Mouse (Mus musculus) left cerebral cortex, postnatal 36 days (tissue): ENCODE measurements around the gene Irak1. TPM values are rescaled to one million over a fixed set of nuclear protein-coding genes. Genes with fewer than 3 reads are reported as not detected.
A peak's percentile ranks its signal among the peaks of the same experiment; 100 is the strongest.

Experiments used
- DNase-seq, 2 experiments: peaks; one replicate each; pipeline ENCODE4 v3.0.0; 2021 to 2022; ENCODE audit warnings: low spot score in 2 of 2, mixed read lengths in 1 of 2
- intact Hi-C: fragments of 180-260 bp; cut with DNase I; formaldehyde crosslinking; loops from one replicate; pipeline ENCODE4 v1.15.1; 2025
- total RNA-seq, 2 experiments: library from RNA; stranded (reverse); gene quantifications; 2 replicates each; pipeline ENCODE4 v1.2.3; 2021

The Irak1 gene
- 10 to 100 TPM; 44.0 to 53.8 TPM for total RNA-seq

GRCm38 (mm10) chrX:74023188-74024049 lies at the start of gene Irak1:
TSS of gene Irak1 (minus strand) at chrX:74023918.
- intact Hi-C loops, result loop anchor here (1.0 kb wide), 1 partner anchor 57 kb away; the partner anchor contains the start of gene Hcfc1
- peak; percentile 58 to 68 for DNase-seq

GRCm38 (mm10) chrX:74070794-74071193 lies 47.1 kb upstream of the Irak1 start:
- no peak for DNase-seq

GRCm38 (mm10) chrX:74067891-74068290 lies 44.2 kb upstream of the Irak1 start:
- peak in 1 of 2 experiments; percentile 19 for DNase-seq
- intact Hi-C loops, result no loop called here

More at GRCm38 (mm10) chrX:74070794-74071193, 47.1 kb upstream of the Irak1 start:
- intact Hi-C loops, result no loop called here

- DNase-seq, result no peak
- intact Hi-C loops, result no loop called here
Observed at GRCm38 (mm10) chrX:74045107-74045506, 21.4 kb upstream of the Irak1 start.

- no peak for DNase-seq
- intact Hi-C loops, result no loop called here
Observed at GRCm38 (mm10) chrX:74037702-74038375, 14.1 kb upstream of the Irak1 start.

- DNase-seq, result no peak
- intact Hi-C loops, result no loop called here
Observed at GRCm38 (mm10) chrX:74030000-74030399, 6.3 kb upstream of the Irak1 start.

GRCm38 (mm10) chrX:74022795-74023187 lies 927 bp downstream of the Irak1 start:
- intact Hi-C loops, result loop anchor here (1.0 kb wide), 1 partner anchor 56 kb away; the partner anchor contains the start of gene Hcfc1
- DNase-seq, result no peak

- intact Hi-C loops, result no loop called here
- no peak for DNase-seq
Observed at GRCm38 (mm10) chrX:74014597-74014996, 9.1 kb downstream of the Irak1 start.

- intact Hi-C loops, result no loop called here
- no peak for DNase-seq
Observed at GRCm38 (mm10) chrX:74008063-74008462, 15.7 kb downstream of the Irak1 start.

GRCm38 (mm10) chrX:74006401-74006800 lies 17.3 kb downstream of the Irak1 start:
- no peak for DNase-seq
- intact Hi-C loops, result no loop called here

- no peak for DNase-seq
- intact Hi-C loops, result no loop called here
Observed at GRCm38 (mm10) chrX:74003644-74004043, 20.1 kb downstream of the Irak1 start.

- intact Hi-C loops, result no loop called here
- DNase-seq, result no peak
Observed at GRCm38 (mm10) chrX:74001024-74001423, 22.7 kb downstream of the Irak1 start.

GRCm38 (mm10) chrX:73998911-73999869 lies 24.5 kb downstream of the Irak1 start:
- DNase-seq, result peak; percentile 21 to 27
- intact Hi-C loops, result no loop called here

GRCm38 (mm10) chrX:73977783-73978182 lies 45.9 kb downstream of the Irak1 start:
- intact Hi-C loops, result no loop called here
- no peak for DNase-seq

- intact Hi-C loops, result no loop called here
- DNase-seq, result no peak
Observed at GRCm38 (mm10) chrX:73976283-73976682, 47.4 kb downstream of the Irak1 start.

- intact Hi-C loops, result no loop called here
- no peak for DNase-seq
Observed at GRCm38 (mm10) chrX:73972774-73973173, 50.9 kb downstream of the Irak1 start.

GRCm38 (mm10) chrX:73970781-73971180 lies 52.9 kb downstream of the Irak1 start:
- intact Hi-C loops, result no loop called here
- DNase-seq, result no peak

- DNase-seq, result no peak
- intact Hi-C loops, result loop anchor here (10.0 kb wide), 1 partner anchor 275 kb away; the partner anchor contains the start of gene Flna
Observed at GRCm38 (mm10) chrX:73969729-73970128, 54.0 kb downstream of the Irak1 start.

- no peak for DNase-seq
- intact Hi-C loops, result loop anchor here (10.0 kb wide), 1 partner anchor 276 kb away; the partner anchor contains the start of gene Flna
Observed at GRCm38 (mm10) chrX:73969167-73969566, 54.6 kb downstream of the Irak1 start.
